17 mouse cellular contexts compared by ENCODE assay signal in genomic region chr6:48683263-48683821, GRCm38 (mm10). TPM values are rescaled to one million over a fixed set of nuclear protein-coding genes. Genes with fewer than 3 reads are reported as not detected.
DNase-seq lines count a peak whose midpoint lies in the region; ATAC-seq and TF ChIP-seq lines count a peak whose summit lies in the region.
"Not testable (repeated sequence)": the region's sequence is repeated elsewhere in the genome, so short reads cannot be mapped to it uniquely, and the experiment has no call there.
"Had no signal": no experiment of that assay in that cellular context is flagged by ENCODE, and none has a peak within 500 bp of the region (broad histone marks: within the 10 kb centered on the region; RNA-seq: fewer than 3 reads in every experiment).

No protein-coding gene starts in this region.

- peak overlapping the region; percentile 51 for H3K4me2 ChIP-seq in CH12.LX (ENCODE audit: insufficient read depth, low read depth, poor library complexity, severe bottlenecking)
- not testable (repeated sequence) for H3K4me2 ChIP-seq in liver, postnatal 0 days (ENCODE audit: low read depth, low read length)

- not testable (repeated sequence) for H3K4me3 ChIP-seq in CH12.LX (replicated peaks in 1 of 3; ENCODE audit: low read depth in 2 of 3, low read length in 2 of 3, poor library complexity in 1 of 3); brown adipose tissue, adult 24 weeks (ENCODE audit: insufficient read depth, low read depth, low read length); kidney, adult 2 months (ENCODE audit: insufficient read depth, low read depth, low read length); liver, postnatal 0 days (ENCODE audit: low read depth, low read length); spleen, adult 2 months (ENCODE audit: extremely low read depth, insufficient read depth, insufficient read length)

- WGBS in kidney, adult 2 months, result 93% methylated on average over 4 of the region's 4 CpGs
- WGBS in liver, postnatal 0 days (ENCODE audit: insufficient replicate concordance), result 90% methylated on average over 3 of the region's 4 CpGs
- 85% methylated on average over 4 of the region's 4 CpGs for WGBS in spleen, adult 2 months

- H3K9me3 ChIP-seq in CH12.LX (replicated peaks; ENCODE audit: low read length); liver, postnatal 0 days (ENCODE audit: low read length): not testable (repeated sequence)

- peak overlapping the region; percentile 49 for H3K9ac ChIP-seq in CH12.LX (ENCODE audit: insufficient read depth, low read depth)
- H3K9ac ChIP-seq in liver, postnatal 0 days (replicated peaks), result not testable (repeated sequence)

- H3K79me2 ChIP-seq in CH12.LX (replicated peaks; ENCODE audit: control insufficient read depth, extremely low read depth, insufficient read depth, poor library complexity, severe bottlenecking), result peaks cover 37% of the 10 kb centered on the region

- peaks cover 0 to 14% of the 10 kb centered on the region in 2 experiments for H3K36me3 ChIP-seq in CH12.LX (replicated peaks in 1 of 2; ENCODE audit: control insufficient read depth in 1 of 2, insufficient read depth in 1 of 2, low read length in 1 of 2)
- H3K36me3 ChIP-seq in kidney, adult 2 months (ENCODE audit: control insufficient read depth, insufficient read depth, low read length); liver, postnatal 0 days (replicated peaks; ENCODE audit: insufficient read depth, low read length); spleen, adult 2 months (ENCODE audit: control insufficient read depth, insufficient read depth, low read length); splenic B cell, adult 2 months (ENCODE audit: control insufficient read depth, insufficient read depth, low read length, poor library complexity, severe bottlenecking): not testable (repeated sequence)

- H3K4me1 ChIP-seq in CH12.LX (ENCODE audit: control insufficient read depth in 1 of 2, insufficient read depth in 2 of 2), result peaks cover 17 to 71% of the 10 kb centered on the region in 2 experiments
- peaks cover 21% of the 10 kb centered on the region; the same call in 1 of the 2 replicates for H3K4me1 ChIP-seq in brown adipose tissue, adult 24 weeks (ENCODE audit: control insufficient read depth, insufficient read depth, insufficient read length, low read length)
- H3K4me1 ChIP-seq in kidney, adult 2 months (ENCODE audit: control insufficient read depth, insufficient read depth, low read length); liver, postnatal 0 days (ENCODE audit: insufficient read depth): not testable (repeated sequence)
- H3K4me1 ChIP-seq in spleen, adult 2 months (ENCODE audit: control insufficient read depth, insufficient read depth, insufficient read length), result peaks cover 30% of the 10 kb centered on the region

- not testable (repeated sequence) for TF ChIP-seq CTCF in CH12.LX (conservative IDR thresholded peaks at IDR 0.05 in 1 of 2, IDR thresholded peaks at IDR 0.05 in 1 of 2; ENCODE audit: low read depth in 2 of 2, low read length in 2 of 2); kidney, adult 2 months (conservative IDR thresholded peaks at IDR 0.05; ENCODE audit: insufficient read depth, insufficient read length, low read depth, low read length); liver, postnatal 0 days (IDR thresholded peaks at IDR 0.05; ENCODE audit: low read depth); spleen, adult 2 months (IDR thresholded peaks at IDR 0.05; ENCODE audit: extremely low read depth, insufficient read depth, insufficient read length, insufficient replicate concordance)

- peak; percentile 38; the same call in 1 of the 2 replicates for TF ChIP-seq POLR2A in CH12.LX (IDR thresholded peaks at IDR 0.05; ENCODE audit: low read depth, low read length)
- TF ChIP-seq POLR2A in kidney, adult 2 months (IDR thresholded peaks at IDR 0.05; ENCODE audit: low read depth, low read length); spleen, adult 2 months (IDR thresholded peaks at IDR 0.05; ENCODE audit: low read depth, low read length): not testable (repeated sequence)

- TF ChIP-seq RAD21 in CH12.LX (IDR thresholded peaks at IDR 0.05; ENCODE audit: low read depth, low read length), result not testable (repeated sequence)

- peak; percentile 85 for DNase-seq in CH12.LX (ENCODE audit: extremely low read depth)
- peak; percentile 23 for DNase-seq in heart, adult 11 months
- DNase-seq in kidney, adult 2 months; spleen, adult 2 months (ENCODE audit: low read depth in 1 of 2, low spot score in 2 of 2): not testable (repeated sequence)
- DNase-seq in liver, postnatal 0 days, result peak; percentile 7
- DNase-seq in splenic B cell, adult 2 months (ENCODE audit: low read depth, low spot score), result peak; percentile 56

- ATAC-seq in liver, postnatal 0 days, result not testable (repeated sequence)
- ATAC-seq in neutrophil, adult 5-6 weeks (ENCODE audit: extremely low read depth, insufficient number of reproducible peaks, low FRiP score, poor library complexity, severe bottlenecking), result peak; percentile 13; the same call in 1 of the 2 replicates

- TF ChIP-seq EP300 in CH12.LX (IDR thresholded peaks at IDR 0.05; ENCODE audit: low read length), result peak; percentile 65
- not testable (repeated sequence) for TF ChIP-seq EP300 in liver, postnatal 0 days (IDR thresholded peaks at IDR 0.05; ENCODE audit: low read depth)

- peak overlapping the region; percentile 82 for H3K27ac ChIP-seq in CH12.LX (ENCODE audit: insufficient read depth, low read depth)
- peak overlapping the region; percentile 57 for H3K27ac ChIP-seq in brown adipose tissue, adult 24 weeks (replicated peaks; ENCODE audit: low read depth, low read length)
- H3K27ac ChIP-seq in kidney, adult 2 months (ENCODE audit: insufficient read depth, low read depth, low read length), result peak overlapping the region; percentile 60
- H3K27ac ChIP-seq in liver, postnatal 0 days (ENCODE audit: low read depth), result not testable (repeated sequence)
- H3K27ac ChIP-seq in spleen, adult 2 months (ENCODE audit: insufficient read depth, low read length), result peak overlapping the region; percentile 40

- dilution Hi-C loops in CH12.LX (cut with MboI; ENCODE audit: extremely low pct_ligation_motif_present, extremely low pct_unique_long_range_greater_than_20kb, low sequenced_read_pairs), result not testable (repeated sequence)

- H3K27me3 ChIP-seq in CH12.LX (replicated peaks); kidney, adult 2 months (replicated peaks; ENCODE audit: control insufficient read depth, insufficient read depth, low read length); liver, postnatal 0 days (ENCODE audit: insufficient read depth, low read length); spleen, adult 2 months (ENCODE audit: control insufficient read depth, insufficient read depth, low read length); splenic B cell, adult 2 months (ENCODE audit: control insufficient read depth, insufficient read depth, low read length, poor library complexity, severe bottlenecking): not testable (repeated sequence)

- in situ Hi-C loops in CH12.LX (cut with MboI; ENCODE audit: low pct_ligation_motif_present, low pct_unique_long_range_greater_than_20kb, low sequenced_read_pairs), result loop anchor here (5.0 kb wide), 1 partner anchor 36 kb away; the partner anchor contains the start of gene Gimap8

RNA-seq across cellular contexts. Expression of gene Gimap4, which starts 1.0 kb away (rescaled TPM):
- total RNA-seq in CH12.LX (2012; rRNA removed) (113 and 144 TPM in 2 replicates), CH12.LX (2014; rRNA removed) (264 and 316 TPM in 2 replicates)
- 203 and 274 TPM in 2 replicates for polyA plus RNA-seq in CH12.LX (2012; ENCODE audit: insufficient read length, low read depth)
- 13.3 and 27.1 TPM in 2 replicates for polyA plus RNA-seq in brown adipose tissue, adult 24 weeks (2012; ENCODE audit: insufficient read depth, insufficient read length, missing spikeins)
- 27.5 and 44.3 TPM in 2 replicates for polyA plus RNA-seq in kidney, adult 2 months (2012; rRNA removed)
- 13.5 and 14.5 TPM in 2 replicates for polyA plus RNA-seq in liver, postnatal 0 days (2015; fragmentation: Nextera tagmentation; extraction: Ambion mirVana)
- total RNA-seq in neutrophil, adult 5-6 weeks (2017), result 627 and 688 TPM in 2 replicates
- polyA plus RNA-seq in spleen, adult 2 months (2012; rRNA removed), result 66.3 and 73.5 TPM in 2 replicates
- total RNA-seq: G1E had no signal
- polyA plus RNA-seq: G1E had no signal

RNA-seq across cellular contexts. Expression of gene Gimap9, which starts 7.4 kb away (rescaled TPM):
- 31.0 and 38.5 TPM in 2 replicates for total RNA-seq in CH12.LX (2012; rRNA removed)
- total RNA-seq in CH12.LX (2014; rRNA removed), result 75.1 and 83.9 TPM in 2 replicates
- 43.4 and 46.1 TPM in 2 replicates for polyA plus RNA-seq in CH12.LX (2012; ENCODE audit: insufficient read length, low read depth)
- polyA plus RNA-seq in brown adipose tissue, adult 24 weeks (2012; ENCODE audit: insufficient read depth, insufficient read length, missing spikeins), result 2.5 and 5.9 TPM in 2 replicates
- 6.8 and 10.1 TPM in 2 replicates for polyA plus RNA-seq in kidney, adult 2 months (2012; rRNA removed)
- 10.2 and 10.9 TPM in 2 replicates for polyA plus RNA-seq in liver, postnatal 0 days (2015; fragmentation: Nextera tagmentation; extraction: Ambion mirVana)
- total RNA-seq in neutrophil, adult 5-6 weeks (2017), result 132 and 133 TPM in 2 replicates
- 9.9 and 10.4 TPM in 2 replicates for polyA plus RNA-seq in spleen, adult 2 months (2012; rRNA removed)

RNA-seq across cellular contexts. Expression of gene Gimap6, which starts 24.7 kb away (rescaled TPM):
- total RNA-seq in CH12.LX (2012; rRNA removed), result 78.1 and 88.9 TPM in 2 replicates
- 128 and 158 TPM in 2 replicates for total RNA-seq in CH12.LX (2014; rRNA removed)
- 87.9 and 97.2 TPM in 2 replicates for polyA plus RNA-seq in CH12.LX (2012; ENCODE audit: insufficient read length, low read depth)
- polyA plus RNA-seq in brown adipose tissue, adult 24 weeks (2012; ENCODE audit: insufficient read depth, insufficient read length, missing spikeins), result 27.2 and 40.0 TPM in 2 replicates
- 14.2 and 24.0 TPM in 2 replicates for polyA plus RNA-seq in kidney, adult 2 months (2012; rRNA removed)
- polyA plus RNA-seq in liver, postnatal 0 days (2015; fragmentation: Nextera tagmentation; extraction: Ambion mirVana), result 12.2 and 12.5 TPM in 2 replicates
- 892 and 934 TPM in 2 replicates for total RNA-seq in neutrophil, adult 5-6 weeks (2017)
- 50.8 and 54.3 TPM in 2 replicates for polyA plus RNA-seq in spleen, adult 2 months (2012; rRNA removed)
- total RNA-seq: MEL had no signal
- polyA plus RNA-seq: C2C12, Patski had no signal

RNA-seq across cellular contexts. Expression of gene Gm28053, which starts 35.1 kb away (rescaled TPM):
- total RNA-seq in CH12.LX (2012; rRNA removed), result 10.0 and 12.0 TPM in 2 replicates
- total RNA-seq in CH12.LX (2014; rRNA removed), result 8.0 and 8.8 TPM in 2 replicates
- 22.7 and 46.9 TPM in 2 replicates for polyA plus RNA-seq in CH12.LX (2012; ENCODE audit: insufficient read length, low read depth)
- not detected in 2 replicates for polyA plus RNA-seq in brown adipose tissue, adult 24 weeks (2012; ENCODE audit: insufficient read depth, insufficient read length, missing spikeins)
- not detected in 2 replicates for polyA plus RNA-seq in kidney, adult 2 months (2012; rRNA removed)
- 1.1 TPM in 1 of 2 replicates, not detected in the other for polyA plus RNA-seq in liver, postnatal 0 days (2015; fragmentation: Nextera tagmentation; extraction: Ambion mirVana)
- 24.7 and 34.2 TPM in 2 replicates for total RNA-seq in neutrophil, adult 5-6 weeks (2017)
- 0.43 and 0.82 TPM in 2 replicates for polyA plus RNA-seq in spleen, adult 2 months (2012; rRNA removed)
- total RNA-seq: ES-E14, G1E, MEL had no signal
- polyA plus RNA-seq: adrenal gland, adult 2 months; C2C12; G1E; Patski had no signal

RNA-seq across cellular contexts. Expression of gene Gimap7, which starts 35.1 kb away (rescaled TPM):
- total RNA-seq in CH12.LX (2012; rRNA removed), result 14.5 and 16.3 TPM in 2 replicates
- 4.2 and 4.3 TPM in 2 replicates for total RNA-seq in CH12.LX (2014; rRNA removed)
- polyA plus RNA-seq in CH12.LX (2012; ENCODE audit: insufficient read length, low read depth), result 7.0 and 7.1 TPM in 2 replicates
- polyA plus RNA-seq in brown adipose tissue, adult 24 weeks (2012; ENCODE audit: insufficient read depth, insufficient read length, missing spikeins), result not detected in 2 replicates
- 0.20 and 0.97 TPM in 2 replicates for polyA plus RNA-seq in kidney, adult 2 months (2012; rRNA removed)
- 0.59 and 0.65 TPM in 2 replicates for polyA plus RNA-seq in liver, postnatal 0 days (2015; fragmentation: Nextera tagmentation; extraction: Ambion mirVana)
- 121 TPM in 2 replicates for total RNA-seq in neutrophil, adult 5-6 weeks (2017)
- 9.5 and 11.6 TPM in 2 replicates for polyA plus RNA-seq in spleen, adult 2 months (2012; rRNA removed)
- total RNA-seq: adrenal gland, postnatal 4 days; ES-E14; MEL had no signal
- polyA plus RNA-seq: adrenal gland, adult 2 months; brain, embryonic 14.5 days; C2C12; cerebellum, adult 2 months; G1E; Patski had no signal
